Mouse (Mus musculus): ENCODE measurements at regions not wholly inside any gene's neighbourhood (a gene's known extent, or its start where the extent isn't known, plus 50 kb on each side); places are given as distances from the start of the nearest gene placed in this dataset.

GRCm38 (mm10) chr9:69705942-69706341 lies 54.8 kb downstream of the Foxb1 start:
- WGBS, result 88% methylated on average over 8 of the region's 8 CpGs
- Histone ChIP-seq H3K9ac (no peak overlapping the region), H3K4me2 (no peak overlapping the region), H3K36me3 (replicated peaks) (no peaks in the 10 kb centered on the region), H3K4me1 (no peaks in the 10 kb centered on the region), H3K27me3 (peaks cover 31% of the 10 kb centered on the region; the same call in 1 of the 2 replicates), H3K4me3 (replicated peaks) (no peak overlapping the region), H3K27ac (no peak overlapping the region), H3K9me3 (0 out of 2 replicates have a peak, but pooled peaks cover 4% of the 10 kb centered on the region)
- no peak for ATAC-seq (ENCODE audit: low FRiP score)

- no peak overlapping the region for H3K9ac ChIP-seq
- H3K4me1 ChIP-seq, result no peaks in the 10 kb centered on the region
- no peak overlapping the region for H3K4me3 ChIP-seq (replicated peaks)
- no peaks in the 10 kb centered on the region for H3K36me3 ChIP-seq (replicated peaks)
- 0 out of 2 replicates have a peak, but pooled peaks cover 4% of the 10 kb centered on the region for H3K9me3 ChIP-seq
- no peak overlapping the region for H3K27ac ChIP-seq
- peaks cover 31% of the 10 kb centered on the region; the same call in 1 of the 2 replicates for H3K27me3 ChIP-seq
- no peak overlapping the region for H3K4me2 ChIP-seq
- 87% methylated on average over 4 of the region's 4 CpGs for WGBS
- no peak for ATAC-seq (ENCODE audit: low FRiP score)
These were observed 55.7 kb downstream of the Foxb1 start for GRCm38 (mm10) chr9:69705071-69705470.

- ATAC-seq (ENCODE audit: low FRiP score), result no peak
- Histone ChIP-seq H3K4me1 (no peaks in the 10 kb centered on the region), H3K9ac (no peak overlapping the region), H3K27ac (no peak overlapping the region), H3K4me3 (replicated peaks) (no peak overlapping the region), H3K9me3 (0 out of 2 replicates have a peak, but pooled peaks cover 4% of the 10 kb centered on the region), H3K36me3 (replicated peaks) (no peaks in the 10 kb centered on the region), H3K4me2 (no peak overlapping the region), H3K27me3 (peaks cover 39% of the 10 kb centered on the region; the same call in 1 of the 2 replicates)
- 82% methylated on average over 7 of the region's 7 CpGs for WGBS
These were observed 57.0 kb downstream of the Foxb1 start for GRCm38 (mm10) chr9:69703731-69704130.

GRCm38 (mm10) chr9:69702156-69702928 lies 58.4 kb downstream of the Foxb1 start:
- Histone ChIP-seq H3K27me3 (peaks cover 44% of the 10 kb centered on the region; the same call in 1 of the 2 replicates), H3K9me3 (no peaks in the 10 kb centered on the region), H3K27ac (no peak overlapping the region), H3K4me3 (replicated peaks) (no peak overlapping the region), H3K9ac (no peak overlapping the region), H3K4me1 (no peaks in the 10 kb centered on the region), H3K4me2 (no peak overlapping the region), H3K36me3 (replicated peaks) (no peaks in the 10 kb centered on the region)
- whole genome bisulfite sequencing, result 86% methylated on average over 8 of the region's 8 CpGs
- ATAC-seq (ENCODE audit: low FRiP score), result no peak

- ATAC-seq (ENCODE audit: low FRiP score), result no peak
- Histone ChIP-seq H3K36me3 (replicated peaks) (no peaks in the 10 kb centered on the region), H3K4me3 (replicated peaks) (no peak overlapping the region), H3K9ac (no peak overlapping the region), H3K27me3 (peaks cover 31% of the 10 kb centered on the region; the same call in 1 of the 2 replicates), H3K4me1 (no peaks in the 10 kb centered on the region), H3K27ac (no peak overlapping the region), H3K4me2 (no peak overlapping the region), H3K9me3 (no peaks in the 10 kb centered on the region)
- WGBS, result 74% methylated on average over 9 of the region's 9 CpGs
These were observed 60.0 kb downstream of the Foxb1 start for GRCm38 (mm10) chr9:69700696-69701095.

- H3K27ac ChIP-seq, result no peak overlapping the region
- peaks cover 11% of the 10 kb centered on the region for H3K4me1 ChIP-seq
- H3K36me3 ChIP-seq (replicated peaks), result no peaks in the 10 kb centered on the region
- no peak overlapping the region for H3K4me3 ChIP-seq (replicated peaks)
- H3K27me3 ChIP-seq, result peaks cover 24% of the 10 kb centered on the region
- H3K9me3 ChIP-seq, result no peaks in the 10 kb centered on the region
- no peak overlapping the region for H3K9ac ChIP-seq
- ATAC-seq (ENCODE audit: low FRiP score), result no peak
- WGBS, result 92% methylated on average over 3 of the region's 3 CpGs
- H3K4me2 ChIP-seq, result no peak overlapping the region
These were observed 69.0 kb downstream of the Foxb1 start for GRCm38 (mm10) chr9:69691756-69692155.

GRCm38 (mm10) chr9:69687349-69688123 lies 73.2 kb downstream of the Foxb1 start:
- Histone ChIP-seq H3K27me3 (peaks cover 53% of the 10 kb centered on the region), H3K9me3 (no peaks in the 10 kb centered on the region), H3K4me1 (peaks cover 11% of the 10 kb centered on the region), H3K27ac (0 out of 2 replicates have a peak overlapping the region, but pooled peaks have one; percentile 5), H3K9ac (no peak overlapping the region), H3K36me3 (replicated peaks) (no peaks in the 10 kb centered on the region), H3K4me3 (replicated peaks) (no peak overlapping the region), H3K4me2 (no peak overlapping the region)
- WGBS, result 34% methylated on average over 12 of the region's 12 CpGs
- no peak for ATAC-seq (ENCODE audit: low FRiP score)

- Histone ChIP-seq H3K4me3 (replicated peaks) (no peak overlapping the region), H3K4me1 (peaks cover 16% of the 10 kb centered on the region), H3K4me2 (no peak overlapping the region), H3K9ac (no peak overlapping the region), H3K27me3 (peaks cover 60% of the 10 kb centered on the region), H3K27ac (no peak overlapping the region), H3K9me3 (no peaks in the 10 kb centered on the region), H3K36me3 (replicated peaks) (no peaks in the 10 kb centered on the region)
- WGBS, result 79% methylated on average over 4 of the region's 4 CpGs
- ATAC-seq (ENCODE audit: low FRiP score), result no peak
These were observed 74.0 kb downstream of the Foxb1 start for GRCm38 (mm10) chr9:69686766-69687165.

- no peak overlapping the region for H3K27ac ChIP-seq
- ATAC-seq (ENCODE audit: low FRiP score), result no peak
- no peak overlapping the region for H3K4me2 ChIP-seq
- H3K27me3 ChIP-seq, result peaks cover 65% of the 10 kb centered on the region
- WGBS, result 76% methylated on average over 4 of the region's 4 CpGs
- no peaks in the 10 kb centered on the region for H3K36me3 ChIP-seq (replicated peaks)
- no peak overlapping the region for H3K9ac ChIP-seq
- no peak overlapping the region for H3K4me3 ChIP-seq (replicated peaks)
- peaks cover 20% of the 10 kb centered on the region for H3K4me1 ChIP-seq
- H3K9me3 ChIP-seq, result no peaks in the 10 kb centered on the region
These were observed 75.1 kb downstream of the Foxb1 start for GRCm38 (mm10) chr9:69685630-69686029.

GRCm38 (mm10) chr9:69681372-69682213 lies 79.1 kb downstream of the Foxb1 start:
- Histone ChIP-seq H3K27me3 (peaks cover 72% of the 10 kb centered on the region), H3K4me2 (no peak overlapping the region), H3K9me3 (no peaks in the 10 kb centered on the region), H3K27ac (no peak overlapping the region), H3K36me3 (replicated peaks) (no peaks in the 10 kb centered on the region), H3K9ac (no peak overlapping the region), H3K4me3 (replicated peaks) (no peak overlapping the region), H3K4me1 (peaks cover 9% of the 10 kb centered on the region)
- WGBS, result 10% methylated on average over 9 of the region's 9 CpGs
- no peak for ATAC-seq (ENCODE audit: low FRiP score)

- no peak overlapping the region for H3K27ac ChIP-seq
- peaks cover 9% of the 10 kb centered on the region for H3K4me1 ChIP-seq
- no peak overlapping the region for H3K4me3 ChIP-seq (replicated peaks)
- peaks cover 70% of the 10 kb centered on the region for H3K27me3 ChIP-seq
- no peak overlapping the region for H3K4me2 ChIP-seq
- 0 out of 2 replicates have a peak, but pooled peaks cover 6% of the 10 kb centered on the region for H3K9me3 ChIP-seq
- WGBS, result 90% methylated on average over 1 of the region's 1 CpGs
- ATAC-seq (ENCODE audit: low FRiP score), result no peak
- H3K36me3 ChIP-seq (replicated peaks), result no peaks in the 10 kb centered on the region
- no peak overlapping the region for H3K9ac ChIP-seq
These were observed 82.1 kb downstream of the Foxb1 start for GRCm38 (mm10) chr9:69678634-69679033.

Measured in forebrain, embryonic 12.5 days (tissue).